Mouse (Mus musculus): ENCODE measurements at regions not wholly inside any gene's neighbourhood (a gene's known extent, or its start where the extent isn't known, plus 50 kb on each side); places are given as distances from the start of the nearest gene placed in this dataset.

DNA sequence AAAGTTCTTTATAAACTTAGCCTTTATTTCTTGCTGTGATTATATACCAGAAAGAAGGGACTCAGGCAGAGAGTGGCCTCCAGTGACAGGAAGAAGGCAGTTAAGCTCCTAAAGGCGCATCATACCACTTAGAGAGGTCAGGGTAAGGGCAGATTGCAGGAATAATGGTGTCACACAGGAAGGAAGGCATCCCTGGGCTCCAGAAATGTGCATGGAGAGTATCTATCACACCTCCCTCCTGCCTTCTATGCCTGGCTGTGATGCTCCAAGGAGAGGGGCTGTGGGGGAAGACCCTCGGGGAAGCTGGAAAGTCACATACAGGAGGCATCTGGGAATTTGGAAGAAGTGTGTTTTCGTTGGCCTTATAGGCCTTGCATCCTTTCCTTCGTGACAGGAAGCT, 311.1 kb downstream of the Rps24 start:
- TF ChIP-seq CTCF (IDR thresholded peaks at IDR 0.05; ENCODE audit: borderline replicate concordance, insufficient read depth, low read depth, low read length) (no peak), POLR2A (IDR thresholded peaks at IDR 0.05; ENCODE audit: borderline replicate concordance, insufficient read depth, low read length) (no peak)

Data from cerebellum, adult 2 months (tissue).